Mouse (Mus musculus) hindbrain, postnatal 0 days (tissue): ENCODE measurements around the gene Tns3. TPM values are rescaled to one million over a fixed set of nuclear protein-coding genes. Genes with fewer than 3 reads are reported as not detected.
A peak's percentile ranks its signal among the peaks of the same experiment; 100 is the strongest.

Source experiments
- ATAC-seq: fragments of 200-750 bp; cut with Nextera tagmentation; 2 replicates; pipeline ENCODE4 v1.8.0; 2017; ENCODE audit warnings: mild to moderate bottlenecking, moderate TSS enrichment, moderate library complexity
- DNase-seq: peaks from one replicate; pipeline ENCODE4 v3.0.0-alpha.2; 2015; ENCODE audit warnings: low spot score
- H3K27ac ChIP-seq: fragments of 300-500 bp; sonication (generic); 2 replicates; pipeline ENCODE4 v1.5.1; 2014; ENCODE audit warnings: mild to moderate bottlenecking
- H3K27me3 ChIP-seq: fragments of 300-500 bp; sonication (generic); 2 replicates; pipeline ENCODE4 v1.6.1; 2014; ENCODE audit warnings: low read length, mixed read lengths; ENCODE audit not compliant: insufficient read depth
- H3K36me3 ChIP-seq: fragments of 300-500 bp; sonication (generic); 2 replicates; pipeline ENCODE4 v1.6.1; 2014; ENCODE audit warnings: low read length, mixed read lengths; ENCODE audit not compliant: insufficient read depth
- H3K4me1 ChIP-seq: fragments of 300-500 bp; sonication (generic); 2 replicates; pipeline ENCODE4 v1.6.1; 2014; ENCODE audit warnings: antibody characterized with exemption, low read length, mixed read lengths; ENCODE audit not compliant: insufficient read depth
- H3K4me2 ChIP-seq: fragments of 300-500 bp; sonication (generic); 2 replicates; pipeline ENCODE4 v1.6.1; 2014; ENCODE audit warnings: low read depth, mild to moderate bottlenecking, low read length, moderate library complexity, mixed read lengths
- H3K4me3 ChIP-seq: fragments of 300-500 bp; sonication (generic); 2 replicates; pipeline ENCODE4 v1.5.1; 2014; ENCODE audit warnings: low read length
- H3K9ac ChIP-seq: fragments of 300-500 bp; sonication (generic); replicated peaks from 2 replicates; pipeline ENCODE4 v1.6.1; 2014; ENCODE audit warnings: mild to moderate bottlenecking, low read length, moderate library complexity, mixed read lengths
- H3K9me3 ChIP-seq: fragments of 300-500 bp; sonication (generic); 2 replicates; pipeline ENCODE4 v1.6.1; 2016; ENCODE audit warnings: low read length, mixed read lengths
- CTCF ChIP-seq: IDR thresholded peaks from 2 replicates; pipeline ENCODE4 v1.5.1; 2016; ENCODE audit warnings: antibody characterized with exemption, control low read depth, low read depth
- WGBS: fragments of 180-500 bp; shearing (Covaris S2); extraction: QIAGEN DNeasy Blood & Tissue Kit; methylation state at CpG from one replicate; pipeline ENCODE4 v1.1.7; 2014; 5-methylcytosine and 5-hydroxymethylcytosine counted together
- polyA plus RNA-seq: library from polyadenylated mRNA; unstranded; fragments of >200 nt; fragmentation: Nextera tagmentation; extraction: Ambion mirVana; gene quantifications from 2 replicates; pipeline ENCODE4 v1.2.1, GENCODE M21; 2015
- total RNA-seq: library from RNA; depleted of rRNA; stranded (reverse); fragments of >200 nt; gene quantifications from 2 replicates; pipeline ENCODE4 v1.2.3, GENCODE M21; 2014

Gene Tns3
- total and polyA plus RNA-seq, 2 experiments from 2014 or later: 8.2 to 63.6 TPM

DNA sequence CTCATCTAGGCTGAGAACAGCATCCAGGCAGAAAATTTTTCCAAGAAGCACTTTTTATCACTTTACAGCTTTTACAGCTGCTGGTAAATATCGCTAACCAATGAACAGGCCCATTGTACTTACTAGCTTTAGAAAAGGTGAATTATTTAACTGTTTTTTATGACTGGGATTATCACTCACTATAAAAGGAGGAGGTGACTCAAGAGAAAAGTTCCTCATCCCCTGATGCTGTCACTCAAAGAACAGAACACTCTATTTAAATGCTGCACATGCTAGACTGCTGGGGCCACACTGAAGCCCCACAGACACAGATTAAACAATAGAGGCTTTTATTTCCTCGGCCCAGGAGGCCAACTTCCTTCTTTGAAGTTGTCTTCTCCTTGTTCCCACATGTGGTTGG, 80.0 kb downstream of the Tns3 start:
- no peak for TF ChIP-seq CTCF
- 63% methylated on average over 2 of the region's 2 CpGs for WGBS
- Histone ChIP-seq H3K9me3 (no peaks in the 10 kb centered on the region), H3K9ac (no peak overlapping the region), H3K27me3 (no peaks in the 10 kb centered on the region), H3K4me2 (no peak overlapping the region), H3K27ac (no peak overlapping the region), H3K4me3 (no peak overlapping the region), H3K4me1 (0 out of 2 replicates have a peak, but pooled peaks cover 5% of the 10 kb centered on the region), H3K36me3 (no peaks in the 10 kb centered on the region)
- ATAC-seq (no peak), DNase-seq (no peak)

DNA sequence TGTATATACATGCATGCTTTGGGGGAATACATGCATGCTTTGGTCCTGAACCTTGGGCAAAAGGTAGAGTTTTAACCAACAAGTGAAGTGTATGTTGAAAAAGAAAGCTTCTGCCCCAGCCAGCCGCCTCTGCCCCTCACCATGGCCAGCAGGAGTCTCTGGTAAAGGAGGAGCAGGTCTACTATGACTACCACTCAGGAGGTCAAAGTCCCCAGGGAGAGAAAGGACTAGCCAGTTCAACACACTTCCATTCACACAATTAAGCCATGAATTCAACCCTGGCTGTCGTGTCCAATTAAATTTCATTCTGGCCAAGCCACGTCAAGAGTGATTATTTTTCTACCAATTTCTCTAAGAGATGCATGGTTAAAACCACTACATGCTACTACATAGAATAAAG, 81.2 kb downstream of the Tns3 start:
- H3K36me3 ChIP-seq: no peaks in the 10 kb centered on the region
- H3K4me2 ChIP-seq: no peak overlapping the region
- H3K4me1 ChIP-seq: 0 out of 2 replicates have a peak, but pooled peaks cover 5% of the 10 kb centered on the region
- no peak overlapping the region for H3K4me3 ChIP-seq
- no peak for DNase-seq
- WGBS: 94% methylated on average over 3 of the region's 3 CpGs
- no peak for TF ChIP-seq CTCF
- no peak overlapping the region for H3K9ac ChIP-seq
- no peak overlapping the region for H3K27ac ChIP-seq
- no peaks in the 10 kb centered on the region for H3K9me3 ChIP-seq
- no peaks in the 10 kb centered on the region for H3K27me3 ChIP-seq
- no peak for ATAC-seq

DNA sequence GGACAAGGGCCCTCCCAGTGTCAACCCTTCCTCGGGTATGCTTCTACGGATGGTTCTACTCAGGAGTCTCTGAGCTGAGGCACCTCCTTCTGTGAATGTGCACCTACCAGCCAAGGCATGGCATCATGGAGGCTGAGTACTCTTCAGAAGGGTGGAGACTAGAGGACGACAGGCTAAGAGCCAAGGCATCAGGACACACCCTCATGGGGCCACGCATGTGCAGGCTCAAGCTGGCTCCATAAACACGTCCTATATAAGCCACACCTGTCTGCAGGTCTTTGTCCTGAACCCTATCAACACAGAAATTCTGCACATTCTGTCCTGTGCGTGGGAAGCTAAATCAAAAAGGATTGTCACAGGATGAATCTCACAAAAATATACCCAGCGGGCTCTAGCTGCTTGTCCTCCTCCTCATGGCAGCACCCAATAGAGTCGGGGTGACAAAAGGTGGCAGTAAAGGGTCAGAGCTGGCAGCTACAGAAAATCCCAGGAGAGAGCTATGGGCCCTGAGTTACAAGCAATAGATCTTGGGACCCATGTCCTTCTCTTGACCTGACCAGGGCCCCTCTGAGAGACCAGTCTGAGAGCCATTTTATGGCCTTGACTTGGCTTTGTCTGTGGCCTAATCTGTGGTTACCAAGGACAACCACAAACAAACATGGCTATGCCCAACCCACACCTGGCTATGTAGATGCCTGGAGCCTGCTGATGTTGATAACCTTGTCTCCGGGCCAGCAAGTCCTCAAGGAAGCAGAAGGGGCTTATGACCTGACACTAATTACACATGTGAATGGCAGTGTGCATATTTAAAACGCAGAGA, 82.0 kb downstream of the Tns3 start:
- H3K4me3 ChIP-seq: no peak overlapping the region
- ATAC-seq: no peak; the same call in 1 of the 2 replicates
- H3K27me3 ChIP-seq: no peaks in the 10 kb centered on the region
- H3K36me3 ChIP-seq: no peaks in the 10 kb centered on the region
- no peaks in the 10 kb centered on the region for H3K9me3 ChIP-seq
- no peak for TF ChIP-seq CTCF
- no peak overlapping the region for H3K4me2 ChIP-seq
- WGBS: 90% methylated on average over 10 of the region's 10 CpGs
- H3K9ac ChIP-seq: no peak overlapping the region
- no peak for DNase-seq
- 0 out of 2 replicates have a peak, but pooled peaks cover 5% of the 10 kb centered on the region for H3K4me1 ChIP-seq
- H3K27ac ChIP-seq: no peak overlapping the region

DNA sequence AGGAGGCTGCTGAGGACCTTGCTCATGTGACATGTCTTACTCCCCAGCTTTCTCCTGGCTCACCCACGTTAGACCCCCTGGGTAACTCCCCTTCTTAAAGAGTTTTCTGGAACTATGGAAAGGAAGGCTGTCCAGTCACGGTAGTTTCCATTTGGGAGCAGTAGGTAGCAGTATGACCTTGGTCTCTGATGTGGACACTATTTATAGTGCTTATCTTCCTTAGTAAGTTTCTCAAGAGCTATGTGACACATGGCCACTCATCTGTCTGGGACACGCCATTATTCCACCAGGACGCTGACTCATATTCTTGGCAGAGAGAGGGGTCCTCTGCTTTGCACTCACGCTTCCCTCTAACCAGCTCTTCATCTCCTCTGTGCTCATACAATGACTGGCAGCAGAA, 84.5 kb downstream of the Tns3 start:
- Histone ChIP-seq H3K4me1 (peaks cover 8% of the 10 kb centered on the region; the same call in 1 of the 2 replicates), H3K4me3 (no peak overlapping the region), H3K27me3 (no peaks in the 10 kb centered on the region), H3K9ac (no peak overlapping the region), H3K27ac (no peak overlapping the region), H3K4me2 (no peak overlapping the region), H3K9me3 (no peaks in the 10 kb centered on the region), H3K36me3 (no peaks in the 10 kb centered on the region)
- no peak for TF ChIP-seq CTCF
- DNase-seq (no peak), ATAC-seq (no peak)
- WGBS: 72% methylated on average over 5 of the region's 5 CpGs

- Histone ChIP-seq H3K36me3 (no peaks in the 10 kb centered on the region), H3K4me3 (no peak overlapping the region), H3K4me2 (no peak overlapping the region), H3K9me3 (no peaks in the 10 kb centered on the region), H3K27ac (no peak overlapping the region), H3K27me3 (no peaks in the 10 kb centered on the region), H3K4me1 (peaks cover 6% of the 10 kb centered on the region; the same call in 1 of the 2 replicates), H3K9ac (no peak overlapping the region)
- 66% methylated on average over 10 of the region's 10 CpGs for WGBS
- no peak for DNase-seq
- TF ChIP-seq CTCF: no peak
- peak; percentile 55; the same call in 1 of the 2 replicates for ATAC-seq
Observed at GRCm38 (mm10) chr11:8575217-8576180, 88.8 kb downstream of the Tns3 start.

GRCm38 (mm10) chr11:8574562-8574961, 89.8 kb downstream of the Tns3 start:
- Histone ChIP-seq H3K9me3 (no peaks in the 10 kb centered on the region), H3K27me3 (no peaks in the 10 kb centered on the region), H3K9ac (no peak overlapping the region), H3K4me3 (no peak overlapping the region), H3K36me3 (no peaks in the 10 kb centered on the region), H3K27ac (no peak overlapping the region), H3K4me2 (no peak overlapping the region), H3K4me1 (peaks cover 6% of the 10 kb centered on the region; the same call in 1 of the 2 replicates)
- WGBS: 79% methylated on average over 6 of the region's 6 CpGs
- DNase-seq (no peak), ATAC-seq (no peak)
- TF ChIP-seq CTCF: no peak
